ENCODE assay signal across 9 mouse cellular contexts in the genomic region with DNA sequence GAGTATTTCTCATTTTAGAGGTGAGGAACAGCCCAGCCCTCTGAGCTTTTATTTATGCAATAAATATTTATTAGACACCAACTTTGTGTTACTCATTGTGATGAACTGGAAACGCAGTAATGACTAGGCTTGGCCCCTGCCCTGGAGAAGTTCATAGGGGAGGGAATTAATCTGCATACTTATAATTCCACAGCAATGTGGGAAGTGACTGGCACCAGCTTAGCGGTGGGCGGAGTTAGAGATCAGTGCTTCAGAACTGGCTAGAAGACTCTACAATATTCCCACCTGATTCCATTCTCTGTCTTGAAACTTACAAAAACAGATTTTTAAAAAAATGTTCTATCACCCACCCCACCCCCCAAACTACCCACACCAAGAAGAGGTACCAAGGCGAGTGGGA. TPM values are rescaled to one million over a fixed set of nuclear protein-coding genes. Genes with fewer than 3 reads are reported as not detected.
A peak's percentile ranks its signal among the peaks of the same experiment; 100 is the strongest.
DNase-seq lines count a peak whose midpoint lies in the region; ATAC-seq lines count a peak whose summit lies in the region.
"Had no signal": no experiment of that assay in that cellular context is flagged by ENCODE, and none has a peak within 500 bp of the region (broad histone marks: within the 10 kb centered on the region; RNA-seq: fewer than 3 reads in every experiment).

No protein-coding gene starts in this region.

- H3K4me2 ChIP-seq in forebrain, embryonic 11.5 days (ENCODE audit: low read depth, low read length, severe bottlenecking), result no peak overlapping the region
- H3K4me2 ChIP-seq in forebrain, embryonic 12.5 days, result no peak overlapping the region
- H3K4me2 ChIP-seq: liver, embryonic 13.5 days had no signal

- no peak for DNase-seq in forebrain, embryonic 11.5 days (ENCODE audit: low spot score)
- DNase-seq in testis, postnatal 10 days (ENCODE audit: low spot score), result peak; percentile 55
- no peak for DNase-seq in testis, postnatal 14 days (ENCODE audit: low spot score)
- DNase-seq in heart, postnatal 25 days (ENCODE audit: low spot score), result peak; percentile 21
- DNase-seq in lung, postnatal 10 days, result peak; percentile 74
- DNase-seq: liver, embryonic 13.5 days had no signal

- H3K9me3 ChIP-seq in forebrain, embryonic 11.5 days (ENCODE audit: control insufficient read depth, low read length), result no peaks in the 10 kb centered on the region
- H3K9me3 ChIP-seq in forebrain, embryonic 12.5 days, result no peaks in the 10 kb centered on the region
- H3K9me3 ChIP-seq: liver, embryonic 13.5 days had no signal

- H3K36me3 ChIP-seq in forebrain, embryonic 11.5 days (ENCODE audit: control insufficient read depth, insufficient read depth, low read length), result no peaks in the 10 kb centered on the region
- H3K36me3 ChIP-seq in forebrain, embryonic 12.5 days (replicated peaks), result no peaks in the 10 kb centered on the region
- H3K36me3 ChIP-seq: liver, embryonic 13.5 days had no signal

- no peaks in the 10 kb centered on the region for H3K4me1 ChIP-seq in forebrain, embryonic 11.5 days (replicated peaks; ENCODE audit: control insufficient read depth, insufficient read depth, low read length)
- H3K4me1 ChIP-seq in forebrain, embryonic 12.5 days, result peaks cover 13% of the 10 kb centered on the region
- H3K4me1 ChIP-seq: liver, embryonic 13.5 days had no signal

- 83% methylated on average over 4 of the region's 4 CpGs for WGBS in forebrain, embryonic 11.5 days
- WGBS in forebrain, embryonic 12.5 days, result 79% methylated on average over 4 of the region's 4 CpGs

- no peak overlapping the region for H3K4me3 ChIP-seq in forebrain, embryonic 11.5 days (ENCODE audit: low read depth, low read length)
- H3K4me3 ChIP-seq in forebrain, embryonic 12.5 days (replicated peaks), result no peak overlapping the region
- H3K4me3 ChIP-seq: liver, embryonic 13.5 days had no signal

- ATAC-seq in forebrain, embryonic 11.5 days (replicated peaks; ENCODE audit: low FRiP score), result peak; percentile 24; the same call in 1 of the 2 replicates
- no peak for ATAC-seq in forebrain, embryonic 12.5 days (ENCODE audit: low FRiP score)
- ATAC-seq in monocyte, adult 5-6 weeks (replicated peaks; ENCODE audit: insufficient number of reproducible peaks, low FRiP score, low TSS enrichment, poor library complexity, severe bottlenecking), result no peak
- no peak for ATAC-seq in activated CD4-positive, CD25-positive, alpha-beta regulatory T cell, adult 4 months

- H3K27me3 ChIP-seq in forebrain, embryonic 11.5 days (ENCODE audit: control insufficient read depth, insufficient read depth, low read length), result no peaks in the 10 kb centered on the region
- H3K27me3 ChIP-seq in forebrain, embryonic 12.5 days, result 0 out of 2 replicates have a peak, but pooled peaks cover 2% of the 10 kb centered on the region
- H3K27me3 ChIP-seq: liver, embryonic 13.5 days had no signal

- intact Hi-C loops in heart, postnatal 25 days (cut with DNase I), result no loop called here

- H3K9ac ChIP-seq in forebrain, embryonic 11.5 days (ENCODE audit: low read length), result no peak overlapping the region
- H3K9ac ChIP-seq in forebrain, embryonic 12.5 days, result no peak overlapping the region
- H3K9ac ChIP-seq: liver, embryonic 13.5 days had no signal

- no peak overlapping the region for H3K27ac ChIP-seq in forebrain, embryonic 11.5 days (ENCODE audit: low read depth, low read length)
- H3K27ac ChIP-seq in forebrain, embryonic 12.5 days, result no peak overlapping the region
- H3K27ac ChIP-seq: liver, embryonic 13.5 days had no signal

RNA-seq across cellular contexts. Expression of a gene that starts 49.8 kb away (rescaled TPM):
- 226 and 248 TPM in 2 replicates for polyA plus RNA-seq in forebrain, embryonic 11.5 days (2014; fragmentation: Nextera tagmentation; extraction: Ambion mirVana)
- 195 and 198 TPM in 2 replicates for polyA plus RNA-seq in forebrain, embryonic 12.5 days (2016; fragmentation: Nextera tagmentation; extraction: Ambion mirVana)
- total RNA-seq in heart, postnatal 25 days (2021), result 100 to 1,000 TPM; 117 to 128 TPM
- 226 to 245 TPM (median 232 TPM) in 3 replicates for total RNA-seq in monocyte, adult 5-6 weeks (2017)
- polyA plus RNA-seq in activated CD4-positive, CD25-positive, alpha-beta regulatory T cell, adult 4 months (2017; shearing (Covaris generic)), result 100 to 1,000 TPM; 148 to 155 TPM

Comparison
In these comparisons a context has a peak if more than half of its experiments do, and no peak if none do; other contexts are left out.
1. DNase-seq: peak in testis, postnatal 10 days (single experiment), heart, postnatal 25 days (single experiment) and lung, postnatal 10 days (single experiment); none in forebrain, embryonic 11.5 days (single experiment) and testis, postnatal 14 days (single experiment).